Mouse (Mus musculus) limb, embryonic 12.5 days (tissue): ENCODE data around the gene Lrrc75a. TPM values are rescaled to one million over a fixed set of nuclear protein-coding genes. Genes with fewer than 3 reads are reported as not detected.

ENCODE experiments used
- ATAC-seq: fragments of 200-750 bp; cut with Nextera tagmentation; 2 replicates; pipeline ENCODE4 v1.8.0; 2017; ENCODE audit warnings: low read depth, moderate TSS enrichment; ENCODE audit not compliant: insufficient number of reproducible peaks, insufficient read depth, low FRiP score, low TSS enrichment
- H3K27ac ChIP-seq: fragments of 300-500 bp; sonication (generic); 2 replicates; pipeline ENCODE4 v1.5.1; 2016; ENCODE audit warnings: mild to moderate bottlenecking, moderate library complexity
- H3K27me3 ChIP-seq: fragments of 300-500 bp; sonication (generic); 2 replicates; pipeline ENCODE4 v1.6.1; 2016; ENCODE audit warnings: mild to moderate bottlenecking, moderate library complexity
- H3K36me3 ChIP-seq: fragments of 300-500 bp; sonication (generic); 2 replicates; pipeline ENCODE4 v1.6.1; 2016; ENCODE audit warnings: mild to moderate bottlenecking, moderate library complexity
- H3K4me1 ChIP-seq: fragments of 300-500 bp; sonication (generic); replicated peaks from 2 replicates; pipeline ENCODE4 v1.6.1; 2016
- H3K4me2 ChIP-seq: fragments of 300-500 bp; sonication (generic); 2 replicates; pipeline ENCODE4 v1.6.1; 2016; ENCODE audit warnings: mild to moderate bottlenecking, moderate library complexity
- H3K4me3 ChIP-seq: fragments of 300-500 bp; sonication (generic); replicated peaks from 2 replicates; pipeline ENCODE4 v1.5.1; 2016; ENCODE audit warnings: mild to moderate bottlenecking
- H3K9ac ChIP-seq: fragments of 300-500 bp; sonication (generic); replicated peaks from 2 replicates; pipeline ENCODE4 v1.6.1; 2016; ENCODE audit warnings: mild to moderate bottlenecking, moderate library complexity
- H3K9me3 ChIP-seq: fragments of 300-500 bp; sonication (generic); 2 replicates; pipeline ENCODE4 v1.6.1; 2016; ENCODE audit warnings: mild to moderate bottlenecking, moderate library complexity
- WGBS: fragments of 180-500 bp; shearing (Covaris S2); methylation state at CpG from one replicate; pipeline ENCODE4 v1.1.7; 2016; 5-methylcytosine and 5-hydroxymethylcytosine counted together
- polyA plus RNA-seq: library from polyadenylated mRNA; unstranded; fragments of >200 nt; fragmentation: Nextera tagmentation; extraction: Ambion mirVana; gene quantifications from 2 replicates; pipeline ENCODE4 v1.2.1, GENCODE M21; 2016

Gene Lrrc75a
- polyA plus RNA-seq, 1 experiment from 2014 or later, result 19.2 TPM

GRCm38 (mm10) chr11:62635406-62635805 is 12.9 kb downstream of the Lrrc75a start:
- H3K4me2 ChIP-seq, result no peak overlapping the region
- peaks cover 54% of the 10 kb centered on the region for H3K4me1 ChIP-seq
- no peak for ATAC-seq
- H3K36me3 ChIP-seq, result peaks cover 5% of the 10 kb centered on the region; the same call in 1 of the 2 replicates
- no peaks in the 10 kb centered on the region for H3K27me3 ChIP-seq
- H3K4me3 ChIP-seq, result no peak overlapping the region
- peak overlapping the region; percentile 24 for H3K27ac ChIP-seq
- H3K9me3 ChIP-seq, result no peaks in the 10 kb centered on the region
- 74% methylated on average over 3 of the region's 3 CpGs for WGBS
- H3K9ac ChIP-seq, result no peak overlapping the region

- WGBS, result 45% methylated on average over 4 of the region's 4 CpGs
- no peaks in the 10 kb centered on the region for H3K27me3 ChIP-seq
- no peak overlapping the region for H3K4me3 ChIP-seq
- peaks cover 58% of the 10 kb centered on the region for H3K4me1 ChIP-seq
- 0 out of 2 replicates have a peak overlapping the region, but pooled peaks have one; percentile 35 for H3K27ac ChIP-seq
- no peaks in the 10 kb centered on the region for H3K36me3 ChIP-seq
- peak overlapping the region; percentile 23; the same call in 1 of the 2 replicates for H3K9ac ChIP-seq
- ATAC-seq, result no peak
- no peaks in the 10 kb centered on the region for H3K9me3 ChIP-seq
- no peak overlapping the region for H3K4me2 ChIP-seq
Measured at GRCm38 (mm10) chr11:62631138-62631537, 17.2 kb downstream of the Lrrc75a start.

GRCm38 (mm10) chr11:62630225-62630821 is 18.0 kb downstream of the Lrrc75a start:
- Histone ChIP-seq H3K9me3 (no peaks in the 10 kb centered on the region), H3K4me1 (peaks cover 58% of the 10 kb centered on the region), H3K4me3 (peak overlapping the region; percentile 16), H3K27me3 (no peaks in the 10 kb centered on the region), H3K4me2 (peak overlapping the region; percentile 50), H3K27ac (peak overlapping the region; percentile 83), H3K36me3 (no peaks in the 10 kb centered on the region), H3K9ac (peak overlapping the region; percentile 48)
- no peak for ATAC-seq
- WGBS, result 1% methylated on average over 11 of the region's 11 CpGs

- Histone ChIP-seq H3K27ac (peak overlapping the region; percentile 83), H3K9ac (peak overlapping the region; percentile 48; the same call in 1 of the 2 replicates), H3K4me3 (peak overlapping the region; percentile 16; the same call in 1 of the 2 replicates), H3K4me2 (peak overlapping the region; percentile 50), H3K27me3 (no peaks in the 10 kb centered on the region), H3K36me3 (no peaks in the 10 kb centered on the region), H3K9me3 (no peaks in the 10 kb centered on the region), H3K4me1 (peaks cover 61% of the 10 kb centered on the region)
- ATAC-seq, result no peak
- under 1% methylated on average over 9 of the region's 9 CpGs for whole genome bisulfite sequencing
Measured at GRCm38 (mm10) chr11:62629352-62630224, 18.7 kb downstream of the Lrrc75a start.

GRCm38 (mm10) chr11:62624341-62625291 is 23.7 kb downstream of the Lrrc75a start:
- peaks cover 59% of the 10 kb centered on the region for H3K4me1 ChIP-seq
- peak overlapping the region; percentile 88 for H3K27ac ChIP-seq
- peaks cover 8% of the 10 kb centered on the region for H3K36me3 ChIP-seq
- H3K9ac ChIP-seq, result no peak overlapping the region
- no peaks in the 10 kb centered on the region for H3K9me3 ChIP-seq
- WGBS, result 25% methylated on average over 10 of the region's 10 CpGs
- H3K4me3 ChIP-seq, result no peak overlapping the region
- H3K4me2 ChIP-seq, result peak overlapping the region; percentile 6
- peak; percentile 76 for ATAC-seq
- H3K27me3 ChIP-seq, result no peaks in the 10 kb centered on the region

- no peak for ATAC-seq
- Histone ChIP-seq H3K27ac (0 out of 2 replicates have a peak overlapping the region, but pooled peaks have one; percentile 23), H3K27me3 (no peaks in the 10 kb centered on the region), H3K36me3 (peaks cover 25% of the 10 kb centered on the region), H3K4me1 (peaks cover 42% of the 10 kb centered on the region), H3K9ac (no peak overlapping the region), H3K4me2 (no peak overlapping the region), H3K4me3 (no peak overlapping the region), H3K9me3 (no peaks in the 10 kb centered on the region)
- WGBS, result 38% methylated on average over 4 of the region's 4 CpGs
Measured at GRCm38 (mm10) chr11:62622850-62623249, 25.5 kb downstream of the Lrrc75a start.

GRCm38 (mm10) chr11:62621586-62622283 is 26.6 kb downstream of the Lrrc75a start:
- H3K36me3 ChIP-seq, result peaks cover 35% of the 10 kb centered on the region
- H3K4me1 ChIP-seq, result peaks cover 37% of the 10 kb centered on the region

GRCm38 (mm10) chr11:62621079-62621478 is 27.2 kb downstream of the Lrrc75a start:
- peaks cover 39% of the 10 kb centered on the region for H3K36me3 ChIP-seq
- peaks cover 37% of the 10 kb centered on the region for H3K4me1 ChIP-seq
- H3K27me3 ChIP-seq, result no peaks in the 10 kb centered on the region
- H3K9me3 ChIP-seq, result no peaks in the 10 kb centered on the region
- ATAC-seq, result no peak
- H3K4me2 ChIP-seq, result no peak overlapping the region
- no peak overlapping the region for H3K9ac ChIP-seq
- 95% methylated on average over 8 of the region's 8 CpGs for WGBS
- H3K4me3 ChIP-seq, result no peak overlapping the region
- no peak overlapping the region for H3K27ac ChIP-seq

More at GRCm38 (mm10) chr11:62621586-62622283, 26.6 kb downstream of the Lrrc75a start:
- ATAC-seq, result no peak
- Histone ChIP-seq H3K9ac (no peak overlapping the region), H3K4me3 (no peak overlapping the region), H3K4me2 (no peak overlapping the region), H3K27me3 (no peaks in the 10 kb centered on the region), H3K9me3 (no peaks in the 10 kb centered on the region), H3K27ac (0 out of 2 replicates have a peak overlapping the region, but pooled peaks have one; percentile 35)
- WGBS, result 91% methylated on average over 4 of the region's 4 CpGs

GRCm38 (mm10) chr11:62615456-62615855 is 32.9 kb downstream of the Lrrc75a start:
- H3K9ac ChIP-seq, result no peak overlapping the region
- 83% methylated on average over 4 of the region's 4 CpGs for WGBS
- no peak overlapping the region for H3K4me2 ChIP-seq
- no peak overlapping the region for H3K4me3 ChIP-seq
- H3K4me1 ChIP-seq, result peaks cover 18% of the 10 kb centered on the region
- H3K27me3 ChIP-seq, result no peaks in the 10 kb centered on the region
- H3K27ac ChIP-seq, result no peak overlapping the region
- ATAC-seq, result no peak
- H3K9me3 ChIP-seq, result no peaks in the 10 kb centered on the region
- peaks cover 61% of the 10 kb centered on the region for H3K36me3 ChIP-seq

- no peak overlapping the region for H3K4me3 ChIP-seq
- no peaks in the 10 kb centered on the region for H3K9me3 ChIP-seq
- H3K36me3 ChIP-seq, result peaks cover 62% of the 10 kb centered on the region
- H3K27me3 ChIP-seq, result no peaks in the 10 kb centered on the region
- H3K9ac ChIP-seq, result peak overlapping the region; percentile 44; the same call in 1 of the 2 replicates
- peaks cover 18% of the 10 kb centered on the region for H3K4me1 ChIP-seq
- no peak overlapping the region for H3K4me2 ChIP-seq
- peak overlapping the region; percentile 77 for H3K27ac ChIP-seq
- 89% methylated on average over 8 of the region's 8 CpGs for WGBS
- ATAC-seq, result no peak
Measured at GRCm38 (mm10) chr11:62614876-62615410, 33.4 kb downstream of the Lrrc75a start.
